In the genomic region with DNA sequence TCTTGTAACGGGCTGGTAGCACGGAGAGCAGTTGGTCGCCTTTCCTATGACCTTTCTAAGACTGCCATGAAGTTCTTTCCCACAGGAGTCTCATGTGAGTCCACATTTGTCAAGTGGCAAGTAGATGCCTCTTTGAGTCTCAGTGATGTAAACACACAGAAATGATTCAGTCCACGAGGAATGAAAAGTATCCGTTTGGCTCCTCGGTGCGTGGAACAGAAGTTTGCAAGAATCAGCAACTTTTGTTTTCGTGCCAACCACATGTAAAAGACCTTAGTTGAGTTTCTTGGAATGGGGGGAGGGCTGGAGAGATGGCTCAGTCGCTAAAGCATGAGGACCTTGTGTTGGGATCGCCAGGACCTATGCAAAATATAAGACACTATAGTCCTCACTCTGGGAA, we compare ENCODE assay signal across 22 mouse cellular contexts. TPM values are rescaled to one million over a fixed set of nuclear protein-coding genes. Genes with fewer than 3 reads are reported as not detected.
DNase-seq lines count a peak whose midpoint lies in the region; ATAC-seq and TF ChIP-seq lines count a peak whose summit lies in the region.
"Had no signal": no experiment of that assay in that cellular context is flagged by ENCODE, and none has a peak within 500 bp of the region (broad histone marks: within the 10 kb centered on the region; RNA-seq: fewer than 3 reads in every experiment).

No protein-coding gene starts in this region.

- DNase-seq in embryonic facial prominence, embryonic 14.5 days (ENCODE audit: low spot score), result peak; percentile 29
- no peak for DNase-seq in embryonic facial prominence, embryonic 10.5 days (ENCODE audit: low spot score)
- DNase-seq in heart, adult 18-20 months, result no peak
- DNase-seq in liver, postnatal 0 days, result no peak
- no peak for DNase-seq in layer of hippocampus, adult 8-10 months (ENCODE audit: low spot score in 2 of 2)
- no peak for DNase-seq in cerebellum, adult 8-10 months
- DNase-seq: adrenal gland, postnatal 36 days; cerebellum, adult 11-12 months; cerebellum, postnatal 25 days; embryo, embryonic 11 days; kidney, postnatal 14 days; lung, adult 18-20 months; lung, postnatal 36 days; right cerebral cortex, postnatal 4 days had no signal

- H3K4me1 ChIP-seq in embryonic facial prominence, embryonic 14.5 days (ENCODE audit: control insufficient read depth, insufficient read depth, low read length), result no peaks in the 10 kb centered on the region
- peaks cover 6% of the 10 kb centered on the region; the same call in 1 of the 2 replicates for H3K4me1 ChIP-seq in embryonic facial prominence, embryonic 10.5 days
- peaks cover 17% of the 10 kb centered on the region for H3K4me1 ChIP-seq in heart, embryonic 15.5 days (replicated peaks)
- H3K4me1 ChIP-seq in liver, postnatal 0 days (ENCODE audit: insufficient read depth), result no peaks in the 10 kb centered on the region
- no peaks in the 10 kb centered on the region for H3K4me1 ChIP-seq in liver, embryonic 12.5 days

- no peaks in the 10 kb centered on the region for H3K9me3 ChIP-seq in embryonic facial prominence, embryonic 14.5 days (ENCODE audit: control insufficient read depth, low read length)
- H3K9me3 ChIP-seq in embryonic facial prominence, embryonic 10.5 days, result no peaks in the 10 kb centered on the region
- H3K9me3 ChIP-seq in heart, embryonic 15.5 days (replicated peaks), result no peaks in the 10 kb centered on the region
- no peaks in the 10 kb centered on the region for H3K9me3 ChIP-seq in liver, postnatal 0 days (ENCODE audit: low read length)
- no peaks in the 10 kb centered on the region for H3K9me3 ChIP-seq in liver, embryonic 12.5 days (replicated peaks)

- 54% methylated on average over 10 of the region's 10 CpGs for WGBS in embryonic facial prominence, embryonic 14.5 days
- 80% methylated on average over 10 of the region's 10 CpGs for WGBS in embryonic facial prominence, embryonic 10.5 days
- WGBS in heart, embryonic 15.5 days, result 55% methylated on average over 10 of the region's 10 CpGs
- 62% methylated on average over 10 of the region's 10 CpGs for WGBS in liver, postnatal 0 days (ENCODE audit: insufficient replicate concordance)
- 58% methylated on average over 10 of the region's 10 CpGs for WGBS in liver, embryonic 12.5 days (ENCODE audit: insufficient replicate concordance)

- no peak for ATAC-seq in embryonic facial prominence, embryonic 14.5 days (ENCODE audit: low read depth)
- ATAC-seq in heart, embryonic 15.5 days (replicated peaks; ENCODE audit: insufficient number of reproducible peaks, insufficient read depth, low FRiP score, low read depth), result no peak
- no peak for ATAC-seq in liver, postnatal 0 days
- no peak for ATAC-seq in liver, embryonic 12.5 days
- ATAC-seq: midbrain, embryonic 16.5 days had no signal

- H3K27me3 ChIP-seq in embryonic facial prominence, embryonic 14.5 days (replicated peaks; ENCODE audit: control insufficient read depth, insufficient read depth, low read length), result no peaks in the 10 kb centered on the region
- H3K27me3 ChIP-seq in embryonic facial prominence, embryonic 10.5 days (replicated peaks; ENCODE audit: low read depth, poor library complexity, severe bottlenecking), result no peaks in the 10 kb centered on the region
- H3K27me3 ChIP-seq in heart, embryonic 15.5 days, result no peaks in the 10 kb centered on the region
- no peaks in the 10 kb centered on the region for H3K27me3 ChIP-seq in liver, postnatal 0 days (ENCODE audit: insufficient read depth, low read length)
- no peaks in the 10 kb centered on the region for H3K27me3 ChIP-seq in liver, embryonic 12.5 days (replicated peaks)

- no peak overlapping the region for H3K27ac ChIP-seq in embryonic facial prominence, embryonic 14.5 days (replicated peaks; ENCODE audit: low read depth, low read length)
- H3K27ac ChIP-seq in embryonic facial prominence, embryonic 10.5 days (replicated peaks), result no peak overlapping the region
- H3K27ac ChIP-seq in heart, embryonic 15.5 days, result peak overlapping the region; percentile 72
- H3K27ac ChIP-seq in liver, postnatal 0 days (ENCODE audit: low read depth), result peak overlapping the region; percentile 36; the same call in 1 of the 2 replicates
- no peak overlapping the region for H3K27ac ChIP-seq in liver, embryonic 12.5 days
- H3K27ac ChIP-seq: hindbrain, embryonic 14.5 days; layer of hippocampus, adult 2 months had no signal

- TF ChIP-seq CTCF in liver, postnatal 0 days (IDR thresholded peaks at IDR 0.05; ENCODE audit: low read depth), result no peak

- TF ChIP-seq EP300 in liver, postnatal 0 days (IDR thresholded peaks at IDR 0.05; ENCODE audit: low read depth), result no peak

- no peak overlapping the region for H3K4me2 ChIP-seq in embryonic facial prominence, embryonic 14.5 days (ENCODE audit: low read depth, low read length)
- H3K4me2 ChIP-seq in heart, embryonic 15.5 days, result no peak overlapping the region
- H3K4me2 ChIP-seq in liver, postnatal 0 days (ENCODE audit: low read depth, low read length), result no peak overlapping the region
- no peak overlapping the region for H3K4me2 ChIP-seq in liver, embryonic 12.5 days
- H3K4me2 ChIP-seq: hindbrain, embryonic 14.5 days had no signal

- H3K4me3 ChIP-seq in embryonic facial prominence, embryonic 14.5 days (ENCODE audit: low read depth, low read length), result no peak overlapping the region
- H3K4me3 ChIP-seq in embryonic facial prominence, embryonic 10.5 days, result no peak overlapping the region
- no peak overlapping the region for H3K4me3 ChIP-seq in heart, embryonic 15.5 days
- H3K4me3 ChIP-seq in liver, postnatal 0 days (ENCODE audit: low read depth, low read length), result no peak overlapping the region
- H3K4me3 ChIP-seq in liver, embryonic 12.5 days, result no peak overlapping the region
- H3K4me3 ChIP-seq: layer of hippocampus, adult 2 months had no signal

- no peak overlapping the region for H3K9ac ChIP-seq in embryonic facial prominence, embryonic 14.5 days (ENCODE audit: low read depth, low read length)
- H3K9ac ChIP-seq in heart, embryonic 15.5 days, result no peak overlapping the region
- no peak overlapping the region for H3K9ac ChIP-seq in liver, postnatal 0 days (replicated peaks)
- no peak overlapping the region for H3K9ac ChIP-seq in liver, embryonic 12.5 days
- H3K9ac ChIP-seq: hindbrain, embryonic 14.5 days had no signal

- no peaks in the 10 kb centered on the region for H3K36me3 ChIP-seq in embryonic facial prominence, embryonic 14.5 days (ENCODE audit: control insufficient read depth, insufficient read depth, low read length)
- H3K36me3 ChIP-seq in embryonic facial prominence, embryonic 10.5 days (replicated peaks), result no peaks in the 10 kb centered on the region
- H3K36me3 ChIP-seq in heart, embryonic 15.5 days, result no peaks in the 10 kb centered on the region
- no peaks in the 10 kb centered on the region for H3K36me3 ChIP-seq in liver, postnatal 0 days (replicated peaks; ENCODE audit: insufficient read depth, low read length)
- no peaks in the 10 kb centered on the region for H3K36me3 ChIP-seq in liver, embryonic 12.5 days

RNA-seq across cellular contexts. Expression of gene Gatm, which starts 30.7 kb away (rescaled TPM):
- polyA plus RNA-seq in embryonic facial prominence, embryonic 14.5 days (2014; fragmentation: Nextera tagmentation; extraction: Ambion mirVana), result 97.0 and 127 TPM in 2 replicates
- polyA plus RNA-seq in embryonic facial prominence, embryonic 10.5 days (2016; fragmentation: Nextera tagmentation; extraction: Ambion mirVana), result 6.6 and 7.2 TPM in 2 replicates
- 11.0 and 12.4 TPM in 2 replicates for polyA plus RNA-seq in heart, embryonic 15.5 days (2015; fragmentation: Nextera tagmentation; extraction: Ambion mirVana)
- total RNA-seq in heart, adult 18-20 months (2021), result 1 to 10 TPM; 3.1 to 3.2 TPM
- polyA plus RNA-seq in liver, postnatal 0 days (2015; fragmentation: Nextera tagmentation; extraction: Ambion mirVana), result 28.0 and 30.6 TPM in 2 replicates
- polyA plus RNA-seq in liver, embryonic 12.5 days (2016; fragmentation: Nextera tagmentation; extraction: Ambion mirVana), result 19.3 and 19.9 TPM in 2 replicates
- 100 to 1,000 TPM in 1 of 4 experiments, 10 to 100 TPM in 3; 91.7 to 100 (median 94.8) TPM for total RNA-seq in layer of hippocampus, adult 8-10 months (2022)
- total RNA-seq: MEL had no signal

RNA-seq across cellular contexts. Expression of gene AA467197, which starts 56.4 kb away (rescaled TPM):
- 0.47 TPM in 1 of 2 replicates, not detected in the other for polyA plus RNA-seq in embryonic facial prominence, embryonic 14.5 days (2014; fragmentation: Nextera tagmentation; extraction: Ambion mirVana)
- polyA plus RNA-seq in embryonic facial prominence, embryonic 10.5 days (2016; fragmentation: Nextera tagmentation; extraction: Ambion mirVana), result 0.35 and 0.63 TPM in 2 replicates
- 0.52 and 1.9 TPM in 2 replicates for polyA plus RNA-seq in heart, embryonic 15.5 days (2015; fragmentation: Nextera tagmentation; extraction: Ambion mirVana)
- total RNA-seq in heart, adult 18-20 months (2021), result under 1 TPM; 0.41 to 0.60 TPM
- polyA plus RNA-seq in liver, postnatal 0 days (2015; fragmentation: Nextera tagmentation; extraction: Ambion mirVana), result 6.0 and 6.8 TPM in 2 replicates
- 0.17 and 0.26 TPM in 2 replicates for polyA plus RNA-seq in liver, embryonic 12.5 days (2016; fragmentation: Nextera tagmentation; extraction: Ambion mirVana)
- under 1 TPM; 0.54 to 0.91 (median 0.82) TPM for total RNA-seq in layer of hippocampus, adult 8-10 months (2022)
- total RNA-seq: gastrocnemius, adult 18-20 months; left cerebral cortex, postnatal 25 days; MEL had no signal
- polyA plus RNA-seq: midbrain, embryonic 16.5 days had no signal

Comparison
In these comparisons a context has a peak if more than half of its experiments do, and no peak if none do; other contexts are left out.
1. H3K27ac ChIP-seq: peak in heart, embryonic 15.5 days (single experiment) and liver, postnatal 0 days (single experiment); none in embryonic facial prominence, embryonic 14.5 days (single experiment), embryonic facial prominence, embryonic 10.5 days (single experiment) and liver, embryonic 12.5 days (single experiment).